Comparison of ENCODE assay signal across 20 mouse cellular contexts in genomic region chr12:69455566-69455965, GRCm38 (mm10).
DNase-seq lines count a peak whose midpoint lies in the region; ATAC-seq and TF ChIP-seq lines count a peak whose summit lies in the region.
"Had no signal": no experiment of that assay in that cellular context is flagged by ENCODE, and none has a peak within 500 bp of the region (broad histone marks: within the 10 kb centered on the region; RNA-seq: fewer than 3 reads in every experiment).

No protein-coding gene starts in this region.

- no peak for TF ChIP-seq CTCF in heart, adult 2 months (IDR thresholded peaks at IDR 0.05)

- no peak overlapping the region for H3K4me3 ChIP-seq in heart, adult 2 months
- no peak overlapping the region for H3K4me3 ChIP-seq in heart, embryonic 12.5 days
- H3K4me3 ChIP-seq in liver, embryonic 11.5 days (ENCODE audit: low read depth, low read length), result no peak overlapping the region
- H3K4me3 ChIP-seq: embryonic facial prominence, embryonic 15.5 days; heart, embryonic 15.5 days; limb, embryonic 12.5 days; liver, embryonic 13.5 days; midbrain, embryonic 12.5 days; neural tube, embryonic 13.5 days had no signal

- H3K36me3 ChIP-seq in heart, adult 2 months (ENCODE audit: control insufficient read depth, insufficient read depth, low read length), result no peaks in the 10 kb centered on the region
- no peaks in the 10 kb centered on the region for H3K36me3 ChIP-seq in heart, embryonic 12.5 days
- H3K36me3 ChIP-seq in liver, embryonic 11.5 days (ENCODE audit: control insufficient read depth, insufficient read depth, low read length), result no peaks in the 10 kb centered on the region
- H3K36me3 ChIP-seq: embryonic facial prominence, embryonic 15.5 days; heart, embryonic 15.5 days; limb, embryonic 12.5 days; liver, embryonic 13.5 days; midbrain, embryonic 12.5 days; neural tube, embryonic 13.5 days had no signal

- H3K27ac ChIP-seq in heart, adult 2 months, result peak overlapping the region; percentile 26; the same call in 1 of the 2 replicates
- no peak overlapping the region for H3K27ac ChIP-seq in heart, embryonic 12.5 days (ENCODE audit: poor library complexity, severe bottlenecking)
- no peak overlapping the region for H3K27ac ChIP-seq in liver, embryonic 11.5 days (ENCODE audit: low read depth, low read length)
- H3K27ac ChIP-seq: embryonic facial prominence, embryonic 15.5 days; heart, embryonic 15.5 days; limb, embryonic 12.5 days; liver, embryonic 13.5 days; midbrain, embryonic 12.5 days; neural tube, embryonic 13.5 days had no signal

- H3K4me2 ChIP-seq in heart, embryonic 12.5 days, result no peak overlapping the region
- no peak overlapping the region for H3K4me2 ChIP-seq in liver, embryonic 11.5 days
- H3K4me2 ChIP-seq: embryonic facial prominence, embryonic 15.5 days; heart, embryonic 15.5 days; limb, embryonic 12.5 days; liver, embryonic 13.5 days; midbrain, embryonic 12.5 days; neural tube, embryonic 13.5 days had no signal

- 57% methylated on average over 5 of the region's 5 CpGs for WGBS in heart, adult 2 months
- WGBS in heart, embryonic 12.5 days, result 55% methylated on average over 5 of the region's 5 CpGs
- WGBS in liver, embryonic 11.5 days, result 63% methylated on average over 5 of the region's 5 CpGs

- no peaks in the 10 kb centered on the region for H3K79me2 ChIP-seq in heart, adult 2 months (replicated peaks; ENCODE audit: control insufficient read depth, insufficient read depth, low read length)

- TF ChIP-seq EP300 in heart, adult 2 months (IDR thresholded peaks at IDR 0.05; ENCODE audit: insufficient read depth, low read depth, low read length), result no peak

- H3K27me3 ChIP-seq in heart, adult 2 months (ENCODE audit: control insufficient read depth, insufficient read depth, low read length), result no peaks in the 10 kb centered on the region
- no peaks in the 10 kb centered on the region for H3K27me3 ChIP-seq in heart, embryonic 12.5 days (replicated peaks)
- H3K27me3 ChIP-seq in liver, embryonic 11.5 days (replicated peaks; ENCODE audit: control insufficient read depth, insufficient read depth, low read length), result no peaks in the 10 kb centered on the region
- H3K27me3 ChIP-seq: embryonic facial prominence, embryonic 15.5 days; heart, embryonic 15.5 days; limb, embryonic 12.5 days; liver, embryonic 13.5 days; midbrain, embryonic 12.5 days; neural tube, embryonic 13.5 days had no signal

- no peak; the same call in 1 of the 2 replicates for ATAC-seq in heart, embryonic 12.5 days (ENCODE audit: insufficient number of reproducible peaks, low FRiP score)
- ATAC-seq in common myeloid progenitor, adult 5-6 weeks (replicated peaks; ENCODE audit: low read depth, poor library complexity, severe bottlenecking), result peak; percentile 54; the same call in 1 of the 2 replicates
- peak; percentile 38; the same call in 1 of the 2 replicates for ATAC-seq in megakaryocyte progenitor cell, adult 5-6 weeks (replicated peaks; ENCODE audit: poor library complexity)
- ATAC-seq in liver, embryonic 11.5 days (replicated peaks; ENCODE audit: low FRiP score), result no peak
- ATAC-seq: hindbrain, postnatal 0 days; intestine, postnatal 0 days had no signal

- H3K4me1 ChIP-seq in heart, adult 2 months (ENCODE audit: control insufficient read depth, insufficient read depth, low read length), result peaks cover 7% of the 10 kb centered on the region
- H3K4me1 ChIP-seq in heart, embryonic 12.5 days (replicated peaks), result 0 out of 2 replicates have a peak, but pooled peaks cover 4% of the 10 kb centered on the region
- H3K4me1 ChIP-seq in liver, embryonic 11.5 days (replicated peaks; ENCODE audit: control insufficient read depth, insufficient read depth, low read length), result no peaks in the 10 kb centered on the region
- H3K4me1 ChIP-seq: limb, embryonic 12.5 days; midbrain, embryonic 12.5 days had no signal

- H3K9ac ChIP-seq in heart, adult 2 months (ENCODE audit: low read depth, low read length), result no peak overlapping the region
- H3K9ac ChIP-seq in heart, embryonic 12.5 days, result no peak overlapping the region
- H3K9ac ChIP-seq in liver, embryonic 11.5 days (ENCODE audit: low read depth, low read length), result no peak overlapping the region
- H3K9ac ChIP-seq: embryonic facial prominence, embryonic 15.5 days; heart, embryonic 15.5 days; limb, embryonic 12.5 days; liver, embryonic 13.5 days; midbrain, embryonic 12.5 days; neural tube, embryonic 13.5 days had no signal

- intact Hi-C loops in heart, adult 2 months (cut with DNase I), result no loop called here

- peak in 1 of 2 experiments; percentile 16 for DNase-seq in heart, adult 2 months
- peak; percentile 55 for DNase-seq in lung, postnatal 36 days
- DNase-seq in lung, adult 18-20 months, result no peak
- no peak for DNase-seq in liver, embryonic 11.5 days (ENCODE audit: low spot score)
- DNase-seq: adrenal gland, adult 2 months; cerebellum, adult 11 months; heart, postnatal 4 days; liver, embryonic 13.5 days; right cerebral cortex, adult 18-20 months; thymus, postnatal 36 days had no signal

- TF ChIP-seq POLR2A in heart, adult 2 months (IDR thresholded peaks at IDR 0.05; ENCODE audit: insufficient read depth, low read depth, low read length), result no peak

- no peaks in the 10 kb centered on the region; the same call in 1 of the 2 replicates for H3K9me3 ChIP-seq in heart, embryonic 12.5 days (replicated peaks)
- H3K9me3 ChIP-seq in liver, embryonic 11.5 days (ENCODE audit: control insufficient read depth, low read length), result no peaks in the 10 kb centered on the region
- H3K9me3 ChIP-seq: embryonic facial prominence, embryonic 15.5 days; heart, embryonic 15.5 days; limb, embryonic 12.5 days; liver, embryonic 13.5 days; midbrain, embryonic 12.5 days; neural tube, embryonic 13.5 days had no signal

Comparison
In these comparisons a context has a peak if more than half of its experiments do, and no peak if none do; other contexts are left out.
1. ATAC-seq: peak in common myeloid progenitor, adult 5-6 weeks (single experiment) and megakaryocyte progenitor cell, adult 5-6 weeks (single experiment); none in heart, embryonic 12.5 days (single experiment) and liver, embryonic 11.5 days (single experiment).